Mouse (Mus musculus) lung, embryonic 15.5 days (tissue): Measurements from ENCODE around the gene Fdxacb1. TPM values are rescaled to one million over a fixed set of nuclear protein-coding genes. Genes with fewer than 3 reads are reported as not detected.

Experiments used
- ATAC-seq: fragments of 200-750 bp; cut with Nextera tagmentation; 2 replicates; pipeline ENCODE4 v1.8.0; 2017; ENCODE audit warnings: moderate number of reproducible peaks, borderline replicate concordance; ENCODE audit not compliant: low FRiP score, low TSS enrichment; ENCODE audit errors: extremely low read depth
- H3K27ac ChIP-seq: fragments of 300-500 bp; sonication (generic); 2 replicates; pipeline ENCODE4 v1.5.1; 2015; ENCODE audit warnings: moderate library complexity, mild to moderate bottlenecking, inconsistent platforms
- H3K27me3 ChIP-seq: fragments of 300-500 bp; sonication (generic); 2 replicates; pipeline ENCODE4 v1.6.1; 2015; ENCODE audit warnings: inconsistent platforms
- H3K36me3 ChIP-seq: fragments of 300-500 bp; sonication (generic); 2 replicates; pipeline ENCODE4 v1.6.1; 2015; ENCODE audit warnings: inconsistent platforms
- H3K4me1 ChIP-seq: fragments of 300-500 bp; sonication (generic); 2 replicates; pipeline ENCODE4 v1.6.1; 2015; ENCODE audit warnings: inconsistent platforms
- H3K4me2 ChIP-seq: fragments of 300-500 bp; sonication (generic); 2 replicates; pipeline ENCODE4 v1.6.1; 2015; ENCODE audit warnings: inconsistent platforms, mild to moderate bottlenecking, moderate library complexity
- H3K4me3 ChIP-seq: fragments of 300-500 bp; sonication (generic); 2 replicates; pipeline ENCODE4 v1.5.1; 2015; ENCODE audit warnings: mild to moderate bottlenecking, inconsistent platforms
- H3K9ac ChIP-seq: fragments of 300-500 bp; sonication (generic); 2 replicates; pipeline ENCODE4 v1.6.1; 2015; ENCODE audit warnings: inconsistent platforms
- H3K9me3 ChIP-seq: fragments of 300-500 bp; sonication (generic); 2 replicates; pipeline ENCODE4 v1.6.1; 2016; ENCODE audit warnings: inconsistent platforms
- WGBS: fragments of 180-500 bp; shearing (Covaris S2); methylation state at CpG from one replicate; pipeline ENCODE4 v1.1.7; 2015; 5-methylcytosine and 5-hydroxymethylcytosine counted together
- polyA plus RNA-seq: library from polyadenylated mRNA; unstranded; fragments of >200 nt; fragmentation: Nextera tagmentation; extraction: Ambion mirVana; gene quantifications from 2 replicates; pipeline ENCODE4 v1.2.1, GENCODE M21; 2015

Gene Fdxacb1
- polyA plus RNA-seq, 1 experiment from 2014 or later: 11.3 TPM

DNA sequence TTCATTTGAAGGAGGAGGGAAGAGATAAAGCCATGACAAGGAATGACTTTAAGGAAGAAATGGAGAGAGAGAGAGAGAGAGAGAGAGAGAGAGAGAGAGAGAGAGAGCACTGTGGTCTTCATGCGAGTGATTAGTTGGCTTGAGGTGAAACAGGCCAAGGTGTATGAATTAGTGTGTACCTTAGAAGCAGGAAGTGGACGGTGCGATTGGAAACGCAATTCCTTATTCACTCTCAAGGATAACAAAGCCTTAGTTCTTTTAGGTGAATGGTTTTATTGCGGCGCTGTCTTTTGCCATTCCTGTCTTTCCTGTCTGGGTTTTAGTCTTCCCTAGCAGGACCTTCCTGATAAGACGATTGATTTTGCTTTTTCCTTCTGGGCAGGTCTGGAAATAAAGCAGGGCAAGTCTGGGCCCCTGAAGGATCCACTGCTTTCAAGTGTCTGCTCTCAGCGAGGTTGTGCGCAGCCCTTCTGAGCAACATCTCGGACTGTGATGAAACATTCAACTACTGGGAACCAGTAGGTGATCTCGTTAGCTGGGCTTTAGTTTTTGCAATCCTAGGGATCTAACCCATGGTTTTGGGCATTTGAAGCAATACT is 8.2 kb downstream of the Fdxacb1 start:
- 52% methylated on average over 11 of the region's 11 CpGs for WGBS

DNA sequence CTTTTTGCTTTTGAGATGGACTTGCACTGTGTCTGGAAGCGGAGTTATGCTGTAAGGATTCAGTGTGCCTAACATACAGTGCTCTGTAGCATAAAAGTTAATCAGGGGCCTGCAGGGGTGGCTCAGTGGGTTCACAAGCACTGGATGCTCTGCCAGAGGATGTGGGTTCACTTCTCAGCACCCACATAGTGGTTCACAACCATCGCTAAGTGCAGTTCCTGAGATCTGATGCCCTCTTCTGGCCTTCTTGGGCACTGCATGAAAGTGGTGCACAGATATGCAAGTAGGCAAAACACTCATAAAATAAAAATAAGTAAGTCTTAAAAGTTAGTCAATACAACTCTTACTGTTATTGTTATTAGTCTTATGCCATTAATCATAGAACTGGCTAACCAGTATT is 14.1 kb downstream of the Fdxacb1 start:
- 71% methylated on average over 2 of the region's 2 CpGs for WGBS
- no peaks in the 10 kb centered on the region for H3K4me1 ChIP-seq
- no peak for ATAC-seq
- H3K27ac ChIP-seq: no peak overlapping the region
- H3K9me3 ChIP-seq: no peaks in the 10 kb centered on the region
- no peaks in the 10 kb centered on the region for H3K27me3 ChIP-seq
- no peak overlapping the region for H3K4me3 ChIP-seq
- peaks cover 74% of the 10 kb centered on the region for H3K36me3 ChIP-seq
- H3K9ac ChIP-seq: no peak overlapping the region
- no peak overlapping the region for H3K4me2 ChIP-seq

More for the DNA sequence above, 8.2 kb downstream of the Fdxacb1 start:
- no peaks in the 10 kb centered on the region for H3K27me3 ChIP-seq
- peaks cover 32% of the 10 kb centered on the region for H3K36me3 ChIP-seq
- H3K4me1 ChIP-seq: peaks cover 19% of the 10 kb centered on the region
- peak overlapping the region; percentile 77 for H3K4me2 ChIP-seq
- H3K9me3 ChIP-seq: no peaks in the 10 kb centered on the region
- no peak for ATAC-seq
- peak overlapping the region; percentile 89 for H3K9ac ChIP-seq
- no peak overlapping the region for H3K27ac ChIP-seq
- H3K4me3 ChIP-seq: peak overlapping the region; percentile 89

DNA sequence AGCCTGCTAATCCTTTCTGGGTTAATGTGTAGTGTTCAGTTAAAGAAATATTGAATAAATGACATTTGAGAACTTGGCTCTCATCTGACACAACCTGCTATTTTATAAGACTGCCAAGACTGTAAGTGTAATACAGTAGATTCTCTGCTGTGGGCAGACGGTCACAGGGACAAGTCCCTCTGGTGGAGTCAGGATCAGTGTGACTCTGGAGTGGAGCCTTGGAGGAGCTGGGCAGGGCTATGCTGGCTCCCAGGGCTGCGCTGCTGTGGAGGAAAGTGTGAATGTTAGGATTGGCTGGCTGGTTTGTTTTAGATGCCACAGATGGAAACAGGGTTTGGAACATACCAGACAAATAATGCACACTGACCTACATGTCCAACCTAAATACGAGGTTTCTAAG is 27.2 kb downstream of the Fdxacb1 start:
- 92% methylated on average over 3 of the region's 3 CpGs for WGBS
- ATAC-seq: no peak
- no peaks in the 10 kb centered on the region for H3K27me3 ChIP-seq

DNA sequence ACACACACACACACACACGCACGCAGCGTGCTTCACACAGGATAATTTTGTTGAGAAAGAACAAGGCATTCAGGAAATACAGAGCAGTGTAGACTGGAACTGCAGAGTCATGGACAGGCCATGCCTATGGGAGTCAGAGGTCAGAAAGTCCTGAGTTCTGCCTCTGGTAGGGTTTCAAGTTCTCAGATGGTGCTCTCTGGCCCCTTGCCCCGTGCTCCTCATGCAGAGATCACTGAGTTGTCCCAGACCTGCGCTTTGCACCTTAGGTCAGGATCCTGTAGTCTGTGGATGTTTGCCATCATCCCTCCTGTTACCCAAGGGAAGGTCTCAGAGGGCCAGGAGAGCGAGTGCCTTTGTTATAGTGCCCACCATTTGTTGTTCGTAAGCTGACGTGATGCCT is 28.7 kb downstream of the Fdxacb1 start:
- H3K27ac ChIP-seq: no peak overlapping the region
- ATAC-seq: no peak
- H3K4me2 ChIP-seq: no peak overlapping the region
- WGBS: 90% methylated on average over 8 of the region's 8 CpGs
- H3K4me3 ChIP-seq: no peak overlapping the region
- H3K36me3 ChIP-seq: peaks cover 28% of the 10 kb centered on the region
- no peaks in the 10 kb centered on the region for H3K4me1 ChIP-seq
- no peaks in the 10 kb centered on the region for H3K9me3 ChIP-seq
- no peak overlapping the region for H3K9ac ChIP-seq
- H3K27me3 ChIP-seq: no peaks in the 10 kb centered on the region

More for the DNA sequence above, 27.2 kb downstream of the Fdxacb1 start:
- Histone ChIP-seq H3K36me3 (peaks cover 24% of the 10 kb centered on the region), H3K4me2 (no peak overlapping the region), H3K4me3 (no peak overlapping the region), H3K9me3 (no peaks in the 10 kb centered on the region), H3K4me1 (no peaks in the 10 kb centered on the region), H3K27ac (no peak overlapping the region), H3K9ac (no peak overlapping the region)

DNA sequence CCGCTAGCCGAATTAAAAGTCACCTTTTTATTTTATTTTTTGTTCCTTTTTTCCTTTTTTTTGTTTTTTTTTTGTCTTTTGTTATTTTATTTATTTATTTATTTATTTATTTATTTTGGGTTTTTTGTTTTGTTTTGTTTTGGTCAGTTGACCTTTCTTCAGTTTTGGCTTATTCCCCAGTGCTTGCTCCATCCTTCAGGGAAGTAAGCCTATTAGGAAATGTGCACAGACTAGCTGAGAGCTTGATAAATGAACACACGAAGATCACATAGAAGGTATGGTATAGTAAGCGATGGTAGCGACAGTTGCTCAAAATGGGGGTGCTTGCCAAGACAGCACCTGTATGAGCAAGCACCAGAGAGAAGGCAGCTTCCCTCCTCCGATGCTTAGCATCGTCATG is 29.6 kb downstream of the Fdxacb1 start:
- 96% methylated on average over 7 of the region's 7 CpGs for WGBS
- peaks cover 26% of the 10 kb centered on the region for H3K36me3 ChIP-seq
- H3K4me3 ChIP-seq: no peak overlapping the region
- H3K4me1 ChIP-seq: no peaks in the 10 kb centered on the region
- no peak overlapping the region for H3K27ac ChIP-seq
- H3K9me3 ChIP-seq: no peaks in the 10 kb centered on the region
- ATAC-seq: no peak
- no peak overlapping the region for H3K4me2 ChIP-seq
- H3K27me3 ChIP-seq: no peaks in the 10 kb centered on the region
- H3K9ac ChIP-seq: no peak overlapping the region

DNA sequence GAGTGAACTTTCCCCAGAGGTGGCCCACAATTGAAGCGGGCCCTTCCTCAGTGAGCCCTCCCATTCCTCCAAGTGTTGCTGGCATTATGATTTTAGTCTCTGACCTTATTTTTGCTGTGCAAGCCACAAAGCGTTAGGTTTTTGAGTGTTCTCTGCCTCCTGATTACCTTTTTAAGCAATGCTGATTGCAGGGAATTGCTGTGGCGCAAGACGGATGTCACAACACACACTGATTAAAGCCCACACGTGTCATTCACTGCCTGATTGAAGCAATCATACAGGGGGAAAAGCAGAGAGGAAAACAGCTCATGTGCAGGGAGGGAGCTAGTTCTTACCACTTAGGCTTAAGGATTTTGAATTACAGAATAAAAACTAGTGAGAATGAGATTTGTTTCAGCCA is 30.3 kb downstream of the Fdxacb1 start:
- Histone ChIP-seq H3K36me3 (peaks cover 25% of the 10 kb centered on the region), H3K9ac (no peak overlapping the region), H3K4me3 (no peak overlapping the region), H3K4me2 (no peak overlapping the region), H3K27ac (no peak overlapping the region), H3K4me1 (no peaks in the 10 kb centered on the region), H3K9me3 (no peaks in the 10 kb centered on the region), H3K27me3 (no peaks in the 10 kb centered on the region)
- ATAC-seq: no peak
- WGBS: 77% methylated on average over 5 of the region's 5 CpGs

DNA sequence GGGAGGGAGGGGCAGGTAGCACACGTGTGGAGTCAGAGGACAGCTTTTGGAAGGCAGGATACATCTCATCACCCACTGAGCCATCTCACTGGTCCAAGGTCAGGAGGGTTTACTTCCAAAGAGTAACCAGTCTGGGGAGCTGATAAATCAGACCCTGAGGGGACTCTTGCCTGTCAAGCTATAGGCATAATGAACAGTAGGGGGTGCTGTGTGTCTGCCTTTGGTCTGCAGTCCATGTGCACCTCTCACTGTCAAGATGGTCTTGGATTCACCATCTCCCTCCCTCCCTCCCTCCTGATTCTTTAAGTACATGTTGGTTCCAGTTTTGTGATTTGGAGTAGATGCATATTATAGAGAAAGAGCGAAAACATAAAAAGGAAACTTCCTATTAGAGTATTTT is 32.9 kb downstream of the Fdxacb1 start:
- Histone ChIP-seq H3K9ac (no peak overlapping the region), H3K36me3 (peaks cover 40% of the 10 kb centered on the region), H3K4me2 (no peak overlapping the region), H3K4me3 (no peak overlapping the region), H3K27ac (no peak overlapping the region), H3K9me3 (no peaks in the 10 kb centered on the region), H3K27me3 (no peaks in the 10 kb centered on the region), H3K4me1 (no peaks in the 10 kb centered on the region)
- 69% methylated on average over 2 of the region's 2 CpGs for WGBS
- no peak for ATAC-seq

DNA sequence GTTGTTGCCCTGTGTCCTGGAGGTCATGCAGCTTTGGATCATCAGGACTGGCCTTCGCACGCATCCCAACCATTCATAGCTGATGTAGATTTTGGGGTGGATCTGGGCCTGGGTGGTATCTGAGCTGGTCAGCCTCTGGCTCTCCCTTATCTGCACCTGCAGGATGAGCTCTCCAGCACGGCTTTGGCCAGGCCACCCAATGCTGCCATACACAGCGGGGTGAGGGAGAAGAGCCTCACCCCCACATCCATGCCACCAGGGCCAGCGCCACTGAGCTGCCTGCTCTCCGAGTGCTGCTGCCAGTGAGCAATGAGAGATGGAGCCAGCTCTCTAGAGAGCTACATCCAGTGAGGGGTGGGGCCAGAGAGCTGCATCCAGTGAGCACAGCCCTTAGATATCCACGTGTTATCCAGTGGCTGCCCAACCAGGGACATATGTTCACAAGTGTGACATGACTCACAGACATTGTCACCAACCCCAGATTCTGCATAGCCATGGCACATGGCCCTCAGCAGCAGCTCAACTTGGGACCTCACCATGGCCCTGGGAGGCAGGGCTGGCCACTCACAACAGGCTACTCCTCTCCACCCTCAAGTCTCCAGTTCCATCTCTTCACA is 35.1 kb downstream of the Fdxacb1 start:
- Histone ChIP-seq H3K9me3 (no peaks in the 10 kb centered on the region), H3K9ac (no peak overlapping the region), H3K36me3 (peaks cover 51% of the 10 kb centered on the region), H3K4me1 (no peaks in the 10 kb centered on the region), H3K4me3 (no peak overlapping the region), H3K27ac (no peak overlapping the region), H3K4me2 (no peak overlapping the region), H3K27me3 (no peaks in the 10 kb centered on the region)
- WGBS: 86% methylated on average over 7 of the region's 7 CpGs
- peak; percentile 35; the same call in 1 of the 2 replicates for ATAC-seq

DNA sequence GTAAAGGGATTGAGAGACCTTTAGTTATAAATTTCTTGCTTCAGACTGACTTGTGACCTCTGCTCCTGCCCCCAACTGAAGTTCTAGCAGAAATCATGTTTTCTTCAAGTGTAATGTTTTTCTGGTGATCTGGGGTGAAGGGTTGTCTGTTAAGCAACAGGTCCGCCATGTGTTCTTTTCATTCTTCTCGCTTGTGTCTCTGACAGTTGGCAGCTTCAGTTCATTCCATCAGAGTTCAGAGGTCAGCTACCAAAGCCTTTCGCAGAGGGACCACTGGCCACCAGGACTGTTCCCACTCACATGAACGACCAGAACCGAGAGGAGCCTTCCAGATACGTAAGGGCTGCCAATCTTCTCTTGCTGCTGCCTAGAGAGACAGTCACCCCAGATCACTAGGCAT is 40.4 kb downstream of the Fdxacb1 start:
- H3K4me2 ChIP-seq: no peak overlapping the region
- 79% methylated on average over 6 of the region's 6 CpGs for WGBS
- no peak overlapping the region for H3K9ac ChIP-seq
- H3K27ac ChIP-seq: no peak overlapping the region
- ATAC-seq: no peak
- no peaks in the 10 kb centered on the region for H3K4me1 ChIP-seq
- H3K4me3 ChIP-seq: no peak overlapping the region
- no peaks in the 10 kb centered on the region for H3K9me3 ChIP-seq
- H3K27me3 ChIP-seq: no peaks in the 10 kb centered on the region
- peaks cover 66% of the 10 kb centered on the region for H3K36me3 ChIP-seq

DNA sequence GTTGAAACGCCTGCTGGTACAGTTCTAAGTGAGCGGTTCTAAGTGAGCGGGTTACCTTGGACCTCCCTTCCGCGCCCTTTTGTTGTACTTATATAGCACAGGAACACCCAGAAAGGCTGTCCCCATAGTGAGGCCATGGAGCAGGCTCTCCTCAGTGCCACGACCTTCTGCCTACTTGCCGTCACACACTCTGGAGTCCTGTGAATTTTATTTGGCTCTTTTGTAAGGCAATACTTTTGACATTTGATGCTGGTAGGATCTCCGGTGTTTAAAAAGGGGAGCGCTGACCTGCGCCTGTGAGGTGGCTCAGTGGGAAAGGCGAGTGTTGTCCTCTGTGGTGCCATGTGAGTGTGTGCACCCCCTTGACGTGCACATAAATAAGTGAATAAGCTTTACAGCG is 41.1 kb downstream of the Fdxacb1 start:
- no peak overlapping the region for H3K27ac ChIP-seq
- no peaks in the 10 kb centered on the region for H3K9me3 ChIP-seq
- H3K9ac ChIP-seq: no peak overlapping the region
- 90% methylated on average over 13 of the region's 13 CpGs for WGBS
- no peaks in the 10 kb centered on the region for H3K27me3 ChIP-seq
- H3K4me1 ChIP-seq: no peaks in the 10 kb centered on the region
- peaks cover 65% of the 10 kb centered on the region for H3K36me3 ChIP-seq
- H3K4me2 ChIP-seq: no peak overlapping the region
- ATAC-seq: no peak
- no peak overlapping the region for H3K4me3 ChIP-seq

DNA sequence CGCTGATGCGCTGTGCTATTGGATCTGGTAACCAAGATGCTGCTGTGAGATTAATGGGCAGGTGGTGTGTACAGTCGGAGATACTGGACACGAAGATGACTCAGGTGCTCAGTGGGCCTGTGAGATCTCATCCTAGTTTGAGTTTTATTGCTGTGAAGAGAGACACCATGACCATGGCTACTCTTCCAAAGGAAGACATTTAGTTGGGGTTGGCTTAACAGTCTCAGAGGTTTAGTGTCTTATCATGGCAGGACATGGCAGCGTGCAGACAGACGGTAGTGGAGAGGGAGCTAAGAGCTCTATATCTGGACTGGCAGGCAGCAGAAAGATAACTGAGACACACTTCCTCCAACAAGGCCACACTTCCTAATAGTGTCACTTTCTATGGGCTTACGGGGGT is 43.2 kb downstream of the Fdxacb1 start:
- H3K27me3 ChIP-seq: no peaks in the 10 kb centered on the region
- no peak for ATAC-seq
- no peak overlapping the region for H3K27ac ChIP-seq
- no peaks in the 10 kb centered on the region for H3K9me3 ChIP-seq
- no peak overlapping the region for H3K4me3 ChIP-seq
- 92% methylated on average over 7 of the region's 7 CpGs for WGBS
- no peak overlapping the region for H3K4me2 ChIP-seq
- no peaks in the 10 kb centered on the region for H3K4me1 ChIP-seq
- H3K9ac ChIP-seq: no peak overlapping the region
- H3K36me3 ChIP-seq: peaks cover 49% of the 10 kb centered on the region

DNA sequence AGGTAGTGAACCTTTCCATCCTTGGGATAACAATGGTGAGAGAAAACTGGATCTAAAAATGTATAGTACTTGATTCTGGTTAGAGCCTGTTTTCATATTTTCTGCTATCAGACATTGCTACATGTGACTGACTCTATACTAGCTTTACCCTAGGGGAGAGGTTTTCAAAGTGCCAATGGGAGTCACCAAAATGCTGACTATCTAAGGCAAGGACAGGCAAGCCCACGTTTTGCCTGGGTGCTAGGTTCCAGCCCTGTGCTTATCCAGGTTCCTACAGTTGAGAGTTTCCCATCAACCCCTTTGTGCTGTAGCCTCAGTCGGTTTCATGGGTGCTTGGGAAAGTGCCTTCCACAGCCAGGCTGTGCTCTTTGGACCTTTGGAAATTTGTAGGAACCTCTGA is 43.7 kb downstream of the Fdxacb1 start:
- peaks cover 52% of the 10 kb centered on the region for H3K36me3 ChIP-seq
- H3K9me3 ChIP-seq: no peaks in the 10 kb centered on the region
- H3K27me3 ChIP-seq: no peaks in the 10 kb centered on the region
- no peak overlapping the region for H3K4me2 ChIP-seq
- WGBS: 75% methylated on average over 2 of the region's 2 CpGs
- no peak overlapping the region for H3K9ac ChIP-seq
- no peak overlapping the region for H3K4me3 ChIP-seq
- H3K27ac ChIP-seq: no peak overlapping the region
- H3K4me1 ChIP-seq: no peaks in the 10 kb centered on the region
- ATAC-seq: no peak
